Mouse (Mus musculus) MEL (cell line): ENCODE measurements around the gene Bcar1.

Experiments
- CTCF ChIP-seq, 3 experiments: IDR thresholded peaks in 2 of 3; conservative IDR thresholded peaks in 1 of 3; 2 replicates each; pipeline ENCODE4 v1.5.1; 2011 to 2012; ENCODE audit warnings: low read length in 3 of 3, low read depth in 2 of 3, mild to moderate bottlenecking in 2 of 3, improper control_type of control experiment in 1 of 3, inconsistent platforms in 1 of 3, mixed read lengths in 1 of 3, moderate library complexity in 1 of 3; ENCODE audit not compliant: control insufficient read depth in 1 of 3, insufficient read depth in 1 of 3, poor library complexity in 1 of 3, severe bottlenecking in 1 of 3
- MAFK ChIP-seq: IDR thresholded peaks from 2 replicates; pipeline ENCODE4 v1.6.1; 2011; ENCODE audit warnings: low read depth, mild to moderate bottlenecking, low read length, improper control_type of control experiment, borderline replicate concordance
- MAZ ChIP-seq: IDR thresholded peaks from 2 replicates; pipeline ENCODE4 v1.6.1; 2012; ENCODE audit warnings: low read depth, mild to moderate bottlenecking, inconsistent platforms, low read length, improper control_type of control experiment
- MXI1 ChIP-seq: IDR thresholded peaks from 2 replicates; pipeline ENCODE4 v1.6.1; 2011; ENCODE audit warnings: mild to moderate bottlenecking, low read depth, low read length, improper control_type of control experiment

- TF ChIP-seq MAZ (no peak), MAFK (no peak), CTCF (IDR thresholded peaks at IDR 0.05 in 2 of 3, conservative IDR thresholded peaks at IDR 0.05 in 1 of 3; ENCODE audit: control insufficient read depth in 1 of 3, insufficient read depth in 1 of 3, low read depth in 2 of 3, low read length in 3 of 3, poor library complexity in 1 of 3, severe bottlenecking in 1 of 3) (no peak), MXI1 (no peak)
Observed at GRCm38 (mm10) chr8:111757599-111757998, 14.0 kb upstream of the Bcar1 start.
